Mouse (Mus musculus): ENCODE measurements around the gene Dcbld2.

DNA sequence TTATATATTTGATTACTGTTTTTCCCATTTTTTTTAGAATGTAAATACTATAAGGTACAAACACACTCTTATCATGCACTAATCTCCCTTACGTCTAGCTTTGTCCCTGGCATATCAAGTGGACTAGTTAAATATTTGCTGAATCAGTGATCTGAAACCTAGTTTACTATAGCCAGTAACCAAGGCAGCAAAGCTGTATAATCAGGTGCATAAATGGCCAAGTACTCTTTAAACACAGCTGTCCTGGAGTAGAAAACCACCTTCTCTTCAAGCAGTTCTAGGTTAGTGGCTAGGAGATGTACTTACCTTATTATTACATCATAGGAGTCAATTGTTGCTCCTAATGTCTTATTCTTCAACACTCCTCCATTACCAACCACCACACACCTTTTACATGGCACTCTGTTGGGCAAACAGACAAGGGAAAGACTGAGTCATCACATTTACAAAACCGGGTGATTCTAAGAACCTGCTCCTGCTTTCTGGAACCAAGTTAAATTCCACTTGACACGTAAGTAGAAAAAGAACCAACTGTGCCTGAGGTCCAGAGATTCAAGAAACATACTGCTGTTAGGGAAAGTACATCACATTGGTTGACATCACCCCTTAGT, 67.4 kb downstream of the Dcbld2 start:
- no peak for TF ChIP-seq POLR2A (IDR thresholded peaks at IDR 0.05; ENCODE audit: extremely low read depth, insufficient read depth, low read length)
- TF ChIP-seq CTCF (IDR thresholded peaks at IDR 0.05; ENCODE audit: low read depth, low read length): no peak

All from liver, adult 2 months (tissue).